Mouse (Mus musculus) fibroblast of lung, adult 2 months (primary cell): ENCODE data around the gene Jag1.
A peak's percentile ranks its signal among the peaks of the same experiment; 100 is the strongest.

Source experiments
- DNase-seq: peaks from one replicate; pipeline ENCODE4 v3.0.0-alpha.2; 2011; ENCODE audit warnings: low read depth

Gene Jag1

DNA sequence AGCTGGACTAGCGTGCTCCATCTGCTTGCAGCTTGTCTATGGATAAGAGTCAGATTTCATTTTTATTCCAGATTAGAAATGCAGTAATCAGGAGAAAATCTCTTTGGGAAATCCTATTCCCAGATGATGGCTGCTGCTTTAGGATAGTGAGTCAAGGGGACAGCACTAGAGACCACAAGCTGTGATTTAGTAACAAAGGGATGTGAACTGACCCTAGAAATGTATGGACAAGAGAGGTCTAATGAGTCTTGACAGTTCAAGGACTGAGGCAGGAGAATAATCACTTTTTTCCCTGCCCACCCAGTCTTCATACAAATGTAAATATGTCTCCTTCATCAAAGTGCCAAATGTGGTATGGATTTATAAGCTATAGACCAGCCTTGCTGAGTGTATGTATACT is 52.6 kb downstream of the Jag1 start:
- DNase-seq, result no peak

DNA sequence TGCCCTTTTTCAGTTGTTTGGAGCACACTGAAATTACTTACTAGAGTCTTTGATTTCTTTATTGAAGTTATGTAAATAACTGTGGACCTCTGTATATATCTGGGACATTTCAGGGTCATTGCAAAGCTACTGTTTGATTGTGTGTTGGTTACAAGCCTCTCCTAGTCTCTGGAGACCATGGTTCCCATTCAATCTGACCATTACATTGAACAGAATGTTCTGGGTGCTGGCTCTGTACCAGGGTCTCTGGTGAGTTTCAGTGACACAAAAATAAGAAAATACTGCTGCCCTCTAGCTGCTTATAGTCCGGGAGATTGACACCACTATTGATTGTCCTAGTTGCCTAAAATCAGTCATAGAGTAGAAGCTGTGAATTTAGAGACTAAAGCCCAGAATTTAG is 66.5 kb downstream of the Jag1 start:
- DNase-seq, result no peak

DNA sequence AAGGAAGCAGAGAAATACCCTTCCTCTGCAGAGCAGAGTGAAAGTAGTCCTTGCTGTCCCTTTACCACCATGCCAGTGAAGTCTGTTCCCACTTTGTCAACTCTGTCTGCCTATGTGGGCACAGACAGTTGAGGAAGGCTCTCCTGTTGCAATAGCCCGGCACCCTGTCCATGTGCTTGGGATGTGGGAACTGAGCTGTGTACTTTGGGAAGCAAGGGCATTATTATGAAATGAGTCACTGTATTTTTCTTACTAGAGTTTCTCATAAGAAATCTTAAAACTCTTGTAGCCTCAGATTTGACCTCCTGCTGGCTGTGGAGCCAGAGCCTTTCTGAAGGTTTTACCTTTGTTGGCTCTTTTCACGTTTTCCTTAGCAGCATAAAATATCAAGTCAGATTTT is 67.1 kb downstream of the Jag1 start:
- DNase-seq, result peak; percentile 91

DNA sequence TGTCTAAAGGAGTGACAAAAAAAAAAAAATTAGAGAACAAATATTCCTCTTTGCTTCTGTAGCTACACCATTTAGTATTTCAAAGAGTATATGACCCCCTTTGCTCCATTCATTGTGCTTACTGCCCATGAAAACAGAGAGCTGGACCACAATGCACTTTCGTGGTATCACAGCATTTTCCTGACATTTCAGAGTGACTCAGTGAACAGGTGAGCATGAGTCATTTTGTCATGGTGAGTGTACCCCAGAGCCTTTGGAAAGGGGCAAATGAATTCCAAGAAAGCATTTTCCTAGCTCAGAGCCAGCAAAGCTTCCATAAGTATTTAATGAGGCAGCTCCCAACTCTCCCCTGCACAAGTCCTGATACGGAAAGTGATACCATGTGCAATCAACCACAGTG is 72.3 kb downstream of the Jag1 start:
- DNase-seq, result no peak
